Mouse (Mus musculus): Measurements from ENCODE around the gene Arid2.

Gene Arid2

DNA sequence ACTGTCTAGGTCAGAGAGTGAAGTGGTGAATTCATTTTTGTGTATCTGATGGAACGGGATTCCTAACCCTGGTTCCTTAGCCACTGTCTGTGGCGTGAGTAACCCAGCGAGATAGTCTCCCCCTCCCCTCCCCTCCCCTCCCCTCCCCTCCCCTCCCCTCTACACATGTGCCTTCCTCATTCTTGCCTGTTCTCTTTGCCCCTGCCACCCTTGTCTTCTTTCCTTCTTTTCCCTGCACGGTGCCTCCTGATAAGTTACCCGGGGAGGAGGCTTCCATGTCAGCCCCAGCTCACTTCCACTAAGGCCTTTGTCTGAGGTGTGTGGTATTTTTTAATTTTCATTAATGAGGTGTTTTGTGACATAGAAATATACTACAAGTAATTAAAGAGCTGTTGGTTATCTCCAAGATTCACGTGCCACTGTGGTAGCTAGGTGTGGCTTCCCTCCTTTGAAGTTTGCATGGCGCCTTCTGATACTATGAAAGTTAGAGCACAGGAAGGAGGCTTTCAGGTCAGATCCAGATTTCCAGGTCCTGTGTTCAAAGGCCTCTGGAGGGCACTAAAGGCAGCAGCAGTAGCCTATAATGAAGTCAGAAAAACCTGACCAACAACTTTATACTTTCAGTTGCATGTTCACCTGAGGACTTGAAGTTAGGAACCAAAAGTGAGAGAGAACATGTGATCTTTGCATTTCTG lies 57.4 kb downstream of the Arid2 start:
- DNase-seq (ENCODE audit: low spot score): no peak

DNA sequence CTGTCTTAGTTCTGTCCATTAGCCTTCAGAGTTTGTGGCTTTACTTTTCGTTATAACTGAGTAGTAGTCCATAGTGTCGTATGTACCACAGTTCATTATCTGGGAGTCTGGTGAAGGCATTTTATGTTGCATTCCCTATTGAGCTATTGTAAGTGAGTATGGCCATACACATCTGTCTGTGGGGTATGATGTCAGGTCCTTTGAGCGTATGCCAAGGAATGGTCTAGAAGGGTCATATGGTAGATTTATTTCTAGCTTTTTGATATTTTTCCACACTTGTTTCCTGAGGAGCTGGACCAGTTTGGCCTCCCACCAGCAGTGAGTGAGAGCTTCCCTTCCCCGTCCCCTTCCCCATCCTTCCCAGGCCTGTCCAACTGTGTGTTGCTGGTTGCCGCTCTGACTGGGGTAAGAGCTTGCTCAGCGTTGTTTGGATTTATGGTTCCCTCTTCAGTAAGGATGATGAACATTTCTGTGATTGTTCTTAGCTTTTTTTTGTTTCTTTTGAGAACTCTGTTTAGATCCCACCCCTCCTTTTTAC lies 58.1 kb downstream of the Arid2 start:
- DNase-seq (ENCODE audit: low spot score): no peak

- no peak for DNase-seq (ENCODE audit: low spot score)
These were observed 64.1 kb downstream of the Arid2 start for GRCm38 (mm10) chr15:96351432-96351831.

GRCm38 (mm10) chr15:96358871-96359270 lies 71.6 kb downstream of the Arid2 start:
- DNase-seq (ENCODE audit: low spot score): no peak

DNA sequence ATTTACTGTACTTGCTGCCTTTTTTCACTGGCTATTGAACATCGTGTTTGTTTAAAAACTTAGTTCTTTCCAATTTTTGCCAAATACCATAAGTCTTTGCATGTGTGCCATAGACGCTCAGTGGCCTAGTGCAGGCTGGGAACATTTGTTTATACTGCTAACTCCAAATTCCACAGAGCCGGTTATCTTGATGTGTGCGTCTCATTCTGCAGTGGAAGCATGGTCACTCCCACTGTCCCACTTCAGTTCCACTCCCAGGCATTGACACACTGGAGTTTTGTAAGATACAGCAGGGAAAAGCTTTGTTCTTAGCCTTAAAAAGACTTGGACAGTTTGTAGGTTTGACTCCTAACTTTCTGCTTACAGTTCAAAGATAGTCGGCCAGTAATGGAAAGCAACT lies 73.3 kb downstream of the Arid2 start:
- no peak for DNase-seq (ENCODE audit: low spot score)

- DNase-seq (ENCODE audit: low spot score): no peak
These were observed 78.0 kb downstream of the Arid2 start for GRCm38 (mm10) chr15:96365351-96365750.

- no peak for DNase-seq (ENCODE audit: low spot score)
These were observed 79.1 kb downstream of the Arid2 start for GRCm38 (mm10) chr15:96366176-96366963.

GRCm38 (mm10) chr15:96371311-96371710 lies 84.0 kb downstream of the Arid2 start:
- DNase-seq (ENCODE audit: low spot score): no peak

DNA sequence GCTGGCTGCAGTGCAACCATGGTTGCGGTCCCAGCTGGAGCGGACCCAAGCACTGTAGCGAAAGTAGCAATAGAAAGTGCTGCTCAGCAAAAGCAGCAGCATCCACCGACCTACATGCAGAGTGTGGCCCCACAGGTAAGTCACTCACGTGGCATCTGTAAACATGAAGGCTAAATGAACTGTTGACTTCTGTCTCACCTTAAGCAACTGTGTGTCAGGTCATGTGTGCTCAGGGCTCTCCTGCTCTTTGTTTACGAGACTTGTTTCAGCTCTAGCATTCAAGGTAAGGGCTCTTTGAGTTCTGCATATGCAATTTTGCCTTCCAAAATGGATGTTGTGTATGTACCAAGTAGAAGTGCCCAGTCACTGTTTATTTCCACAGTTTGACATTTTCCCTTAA lies 85.3 kb downstream of the Arid2 start:
- DNase-seq (ENCODE audit: low spot score): no peak

DNA sequence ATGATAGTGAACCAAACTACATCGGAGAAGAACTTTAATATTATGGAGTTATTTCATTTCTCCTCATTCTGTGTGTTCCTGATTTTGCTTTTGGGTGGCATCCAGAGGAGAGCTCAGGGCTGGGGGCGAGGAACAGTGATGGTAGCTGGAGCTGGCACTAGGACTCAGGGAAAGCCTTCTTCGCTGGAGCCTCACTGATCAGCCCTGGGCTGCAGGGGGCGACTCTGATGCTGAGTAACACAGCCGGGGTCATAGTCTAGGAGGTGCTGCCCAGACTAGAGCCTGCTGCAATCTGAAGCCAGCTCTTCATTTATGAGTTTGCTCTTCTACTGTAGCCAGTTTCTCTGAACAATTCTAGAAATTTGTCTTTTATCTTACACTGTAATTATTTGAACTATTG lies 85.8 kb downstream of the Arid2 start:
- no peak for DNase-seq (ENCODE audit: low spot score)

DNA sequence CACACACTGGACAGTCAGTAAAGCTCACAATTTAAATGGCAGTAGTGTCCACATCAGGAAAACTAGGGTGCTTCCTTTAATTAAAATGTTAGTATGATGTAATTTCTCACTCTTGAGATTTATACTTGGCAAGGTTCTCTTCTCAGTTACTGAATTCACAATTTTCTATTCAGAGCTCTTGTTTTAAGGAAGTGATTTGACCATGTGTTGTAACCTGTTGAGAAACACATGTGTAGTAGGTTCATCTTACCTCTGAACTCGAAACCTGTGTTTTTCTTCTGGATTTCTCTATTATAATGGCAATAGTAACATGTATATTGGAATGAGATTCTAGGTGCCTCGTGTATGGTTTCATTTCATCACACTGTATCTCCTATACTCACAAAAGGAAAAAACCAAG lies 88.9 kb downstream of the Arid2 start:
- no peak for DNase-seq (ENCODE audit: low spot score)

- DNase-seq (ENCODE audit: low spot score): no peak
These were observed 89.9 kb downstream of the Arid2 start for GRCm38 (mm10) chr15:96377263-96377662.

DNA sequence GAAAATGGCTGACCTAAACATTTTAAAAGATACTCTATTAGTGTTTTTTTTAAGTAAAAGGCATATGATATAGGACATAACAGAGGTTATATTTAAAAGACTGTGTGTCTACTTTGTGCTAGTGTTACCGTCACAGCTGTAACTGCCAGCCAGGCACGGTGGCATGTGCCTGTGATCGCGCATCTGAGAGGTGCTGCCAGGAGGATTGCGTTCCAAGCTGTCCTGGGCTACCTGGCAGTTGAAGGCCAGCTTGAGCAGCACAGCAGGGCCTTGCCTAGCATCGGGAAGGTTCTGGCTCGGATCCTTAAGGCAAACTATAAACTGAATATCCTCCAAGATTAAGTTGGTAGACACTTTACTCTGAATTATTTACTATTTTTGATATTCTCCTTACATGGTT lies 90.4 kb downstream of the Arid2 start:
- DNase-seq (ENCODE audit: low spot score): no peak

DNA sequence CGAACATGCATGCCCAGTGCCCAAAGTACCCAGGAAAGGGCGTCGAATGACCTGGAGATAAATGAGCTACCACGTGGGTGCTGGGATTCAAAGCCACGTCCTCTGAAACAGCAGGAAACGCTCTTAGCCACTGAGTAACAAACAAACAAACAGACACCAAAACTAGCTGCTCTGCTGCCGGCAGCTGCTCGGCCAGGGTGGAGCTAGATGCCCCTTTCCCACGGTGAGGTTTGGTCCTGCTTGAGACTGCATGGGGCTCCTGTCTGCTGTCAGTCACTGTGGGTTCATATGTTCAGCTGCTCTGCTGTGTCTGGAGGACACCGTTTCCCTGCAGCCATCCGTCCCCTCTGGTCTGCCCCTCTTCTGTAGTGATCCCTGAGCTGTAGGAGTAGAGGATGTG lies 94.9 kb downstream of the Arid2 start:
- no peak for DNase-seq (ENCODE audit: low spot score)

DNA sequence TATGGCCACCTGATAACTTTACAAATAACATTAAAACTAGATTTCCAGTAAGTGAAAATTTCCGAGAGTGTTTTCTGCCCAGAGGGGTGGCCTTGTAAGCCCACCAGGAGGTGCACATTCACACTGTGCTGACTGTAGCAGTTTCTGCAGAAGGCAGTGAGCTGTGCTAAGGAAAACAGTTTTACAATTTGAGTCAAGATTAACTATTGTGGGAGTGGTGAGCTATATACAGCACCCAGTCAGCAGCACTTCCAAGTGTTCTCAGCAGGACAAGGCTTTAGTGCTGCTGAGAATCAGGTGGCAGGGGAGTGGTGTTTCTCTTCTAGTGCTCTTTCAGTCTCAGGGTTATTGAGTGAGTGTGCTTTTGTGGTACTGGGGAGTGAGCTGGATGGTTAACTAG lies 101.2 kb downstream of the Arid2 start:
- DNase-seq (ENCODE audit: low spot score): no peak

DNA sequence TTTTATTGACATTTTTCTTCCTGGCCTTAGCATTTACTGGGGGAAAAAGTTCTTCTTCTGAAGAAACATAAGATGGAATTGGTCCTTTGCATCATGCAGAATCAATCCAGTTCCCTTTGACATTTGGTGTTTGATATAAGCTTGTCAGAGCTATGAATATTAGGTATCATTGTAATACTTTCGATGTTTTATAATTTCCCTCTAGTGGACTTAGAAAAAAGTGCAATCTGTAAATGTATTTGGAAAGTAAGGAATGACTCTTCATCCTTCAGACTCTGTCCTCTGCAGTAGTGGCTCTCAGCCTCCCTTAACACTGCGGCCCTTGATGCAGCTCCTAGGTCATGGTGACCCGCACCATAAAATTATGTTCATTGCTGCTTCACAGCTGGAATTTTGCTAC lies 105.6 kb downstream of the Arid2 start:
- no peak for DNase-seq (ENCODE audit: low spot score)

DNA sequence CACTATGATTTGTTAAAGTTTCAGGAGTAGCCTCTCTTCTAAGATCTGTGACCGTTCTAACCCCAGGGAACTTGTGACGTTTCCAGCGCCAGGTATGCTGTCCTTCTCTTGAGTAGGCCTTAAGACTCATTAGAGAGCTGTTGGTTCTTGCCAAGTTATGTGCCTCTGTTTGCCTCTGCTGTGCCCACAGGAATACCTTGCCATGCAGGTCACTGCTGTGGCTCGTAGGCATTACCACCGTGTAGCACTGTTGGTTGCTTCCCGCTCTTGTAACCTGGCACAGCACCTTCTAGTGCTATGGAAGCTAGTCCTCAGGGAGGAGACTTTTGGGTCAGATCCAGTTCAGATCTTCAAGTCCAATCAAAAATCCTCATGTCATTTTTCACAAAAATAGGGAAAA lies 107.8 kb downstream of the Arid2 start:
- no peak for DNase-seq (ENCODE audit: low spot score)

GRCm38 (mm10) chr15:96396641-96397344 lies 109.5 kb downstream of the Arid2 start:
- no peak for DNase-seq (ENCODE audit: low spot score)

GRCm38 (mm10) chr15:96398333-96398732 lies 111.0 kb downstream of the Arid2 start:
- no peak for DNase-seq (ENCODE audit: low spot score)

- DNase-seq (ENCODE audit: low spot score): no peak
These were observed 118.2 kb downstream of the Arid2 start for GRCm38 (mm10) chr15:96405548-96405947.

- DNase-seq (ENCODE audit: low spot score): no peak
These were observed 118.9 kb downstream of the Arid2 start for GRCm38 (mm10) chr15:96406253-96406652.

- no peak for DNase-seq (ENCODE audit: low spot score)
These were observed 119.8 kb downstream of the Arid2 start for GRCm38 (mm10) chr15:96407151-96407550.

- no peak for DNase-seq (ENCODE audit: low spot score)
These were observed 121.4 kb downstream of the Arid2 start for GRCm38 (mm10) chr15:96408717-96409121.
